Mouse (Mus musculus): Measurements from ENCODE around the gene Tsc22d2.

- TF ChIP-seq CTCF (IDR thresholded peaks at IDR 0.05; ENCODE audit: low read depth) (peak; percentile 26), EP300 (IDR thresholded peaks at IDR 0.05; ENCODE audit: low read depth) (no peak)
These were observed 89.3 kb downstream of the Tsc22d2 start for GRCm38 (mm10) chr3:58503720-58504333.

Data from liver, postnatal 0 days (tissue).